Mouse (Mus musculus) brain, adult 10 weeks (tissue): ENCODE measurements around the gene Glrp1. TPM values are rescaled to one million over a fixed set of nuclear protein-coding genes. Genes with fewer than 3 reads are reported as not detected.

Experiments used
- polyA plus RNA-seq: library from polyadenylated mRNA; stranded (reverse); fragments of 350-450 nt; fragmentation: Illumina TruSeq; extraction: RNeasy Lipid Tissue Mini Kit (QIAGEN cat#74804); gene quantifications from one replicate; pipeline ENCODE4 v1.2.3, GENCODE M21; 2015; ENCODE audit warnings: low read depth, low replicate concordance

Glrp1 gene
- not detected for polyA plus RNA-seq

GRCm38 (mm10) chr1:88509789-88510188, at the start of gene Glrp1:
Gene Glrp1 (minus strand): TSS chr1:88510066.

Other genes starting within 250 kb of the Glrp1 start
- gene Hjurp, start 232.4 kb downstream of the Glrp1 start, polyA plus RNA-seq: 48.2 TPM
- 0.12 TPM for gene Trpm8, start 232.4 kb downstream of the Glrp1 start, polyA plus RNA-seq
- gene Spp2, start 103.1 kb downstream of the Glrp1 start, polyA plus RNA-seq: 1.0 TPM
- 34.3 TPM for gene Arl4c, start 192.2 kb upstream of the Glrp1 start, polyA plus RNA-seq